Mouse (Mus musculus) CH12.LX (cell line): ENCODE data around the gene Uba3.

ENCODE experiments used
- MAFK ChIP-seq: IDR thresholded peaks from 2 replicates; pipeline ENCODE4 v1.6.1; 2011; ENCODE audit warnings: low read length, improper control_type of control experiment; ENCODE audit not compliant: insufficient replicate concordance
- POLR2AphosphoS2 ChIP-seq: IDR thresholded peaks from 2 replicates; pipeline ENCODE4 v1.6.1; 2011; ENCODE audit warnings: low read depth, low read length, improper control_type of control experiment
- ZNF384 ChIP-seq: IDR thresholded peaks from 2 replicates; pipeline ENCODE4 v1.6.1; 2012; ENCODE audit warnings: low read depth, low read length, improper control_type of control experiment, inconsistent platforms

- no peak for TF ChIP-seq MAFK
- TF ChIP-seq POLR2AphosphoS2 = no peak
- TF ChIP-seq ZNF384 = no peak
Observed at GRCm38 (mm10) chr6:97234911-97235668, 29.6 kb upstream of the Uba3 start.
